Mouse (Mus musculus) hindbrain, postnatal 0 days (tissue): ENCODE measurements at regions not wholly inside any gene's neighbourhood (a gene's known extent, or its start where the extent isn't known, plus 50 kb on each side); places are given as distances from the start of the nearest gene placed in this dataset.

ENCODE experiments used
- ATAC-seq: fragments of 200-750 bp; cut with Nextera tagmentation; 2 replicates; pipeline ENCODE4 v1.8.0; 2017; ENCODE audit warnings: mild to moderate bottlenecking, moderate TSS enrichment, moderate library complexity
- DNase-seq: peaks from one replicate; pipeline ENCODE4 v3.0.0-alpha.2; 2015; ENCODE audit warnings: low spot score
- H3K27ac ChIP-seq: fragments of 300-500 bp; sonication (generic); 2 replicates; pipeline ENCODE4 v1.5.1; 2014; ENCODE audit warnings: mild to moderate bottlenecking
- H3K27me3 ChIP-seq: fragments of 300-500 bp; sonication (generic); 2 replicates; pipeline ENCODE4 v1.6.1; 2014; ENCODE audit warnings: low read length, mixed read lengths; ENCODE audit not compliant: insufficient read depth
- H3K36me3 ChIP-seq: fragments of 300-500 bp; sonication (generic); 2 replicates; pipeline ENCODE4 v1.6.1; 2014; ENCODE audit warnings: low read length, mixed read lengths; ENCODE audit not compliant: insufficient read depth
- H3K4me1 ChIP-seq: fragments of 300-500 bp; sonication (generic); 2 replicates; pipeline ENCODE4 v1.6.1; 2014; ENCODE audit warnings: antibody characterized with exemption, low read length, mixed read lengths; ENCODE audit not compliant: insufficient read depth
- H3K4me2 ChIP-seq: fragments of 300-500 bp; sonication (generic); 2 replicates; pipeline ENCODE4 v1.6.1; 2014; ENCODE audit warnings: low read depth, mild to moderate bottlenecking, low read length, moderate library complexity, mixed read lengths
- H3K4me3 ChIP-seq: fragments of 300-500 bp; sonication (generic); 2 replicates; pipeline ENCODE4 v1.5.1; 2014; ENCODE audit warnings: low read length
- H3K9ac ChIP-seq: fragments of 300-500 bp; sonication (generic); replicated peaks from 2 replicates; pipeline ENCODE4 v1.6.1; 2014; ENCODE audit warnings: mild to moderate bottlenecking, low read length, moderate library complexity, mixed read lengths
- H3K9me3 ChIP-seq: fragments of 300-500 bp; sonication (generic); 2 replicates; pipeline ENCODE4 v1.6.1; 2016; ENCODE audit warnings: low read length, mixed read lengths
- CTCF ChIP-seq: IDR thresholded peaks from 2 replicates; pipeline ENCODE4 v1.5.1; 2016; ENCODE audit warnings: antibody characterized with exemption, control low read depth, low read depth
- WGBS: fragments of 180-500 bp; shearing (Covaris S2); extraction: QIAGEN DNeasy Blood & Tissue Kit; methylation state at CpG from one replicate; pipeline ENCODE4 v1.1.7; 2014; 5-methylcytosine and 5-hydroxymethylcytosine counted together

DNA sequence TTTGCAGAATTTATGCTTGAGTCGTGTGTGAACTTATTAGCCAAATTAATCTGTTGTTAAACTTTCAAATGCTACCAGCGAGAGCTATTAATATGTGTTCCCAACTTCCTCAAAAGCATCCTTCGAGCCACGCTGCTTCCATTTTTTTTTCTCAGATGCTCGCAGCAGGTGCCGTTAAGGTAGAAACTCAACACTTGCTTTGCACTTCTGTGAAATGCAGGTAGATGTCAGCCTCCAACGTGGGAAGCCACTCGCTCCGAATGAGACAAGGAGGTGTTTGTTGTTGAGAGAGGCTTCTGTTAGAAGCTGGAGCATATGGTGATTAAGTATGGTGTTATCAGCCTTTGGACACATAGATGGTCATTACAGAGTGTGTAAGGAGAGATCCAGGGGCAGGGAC lies 433.1 kb upstream of the Adgrl2 start:
- H3K36me3 ChIP-seq: no peaks in the 10 kb centered on the region
- peak; percentile 55 for TF ChIP-seq CTCF
- 57% methylated on average over 9 of the region's 9 CpGs for WGBS
- H3K4me3 ChIP-seq: no peak overlapping the region
- H3K4me2 ChIP-seq: no peak overlapping the region
- no peaks in the 10 kb centered on the region for H3K4me1 ChIP-seq
- H3K27ac ChIP-seq: no peak overlapping the region
- DNase-seq: peak; percentile 60
- H3K9me3 ChIP-seq: no peaks in the 10 kb centered on the region
- H3K9ac ChIP-seq: no peak overlapping the region
- no peaks in the 10 kb centered on the region for H3K27me3 ChIP-seq
- ATAC-seq: no peak

DNA sequence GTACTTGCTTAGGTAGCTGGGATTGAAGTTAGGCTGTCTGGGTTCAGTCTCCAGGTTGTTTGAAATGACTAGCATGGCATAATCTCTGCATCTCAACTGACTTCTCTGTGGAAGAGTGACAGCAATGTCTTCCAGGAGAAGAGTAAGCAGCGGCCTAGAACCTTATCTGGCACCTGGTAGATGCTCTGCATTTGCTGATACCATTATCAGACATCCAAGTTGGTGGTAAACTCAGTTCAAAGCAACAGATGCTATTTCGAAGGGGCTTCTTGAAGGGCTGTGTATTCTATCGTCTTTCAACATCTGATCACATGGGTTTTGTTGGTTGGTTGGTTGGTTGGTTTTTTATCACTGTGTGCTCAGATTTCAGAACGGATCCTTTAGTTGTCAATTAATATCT lies 424.7 kb upstream of the Adgrl2 start:
- 89% methylated on average over 4 of the region's 4 CpGs for WGBS
- TF ChIP-seq CTCF: no peak
- Histone ChIP-seq H3K27me3 (no peaks in the 10 kb centered on the region), H3K4me3 (no peak overlapping the region), H3K4me1 (no peaks in the 10 kb centered on the region), H3K9me3 (no peaks in the 10 kb centered on the region), H3K36me3 (no peaks in the 10 kb centered on the region), H3K4me2 (no peak overlapping the region), H3K27ac (no peak overlapping the region), H3K9ac (no peak overlapping the region)
- DNase-seq (no peak), ATAC-seq (no peak)

DNA sequence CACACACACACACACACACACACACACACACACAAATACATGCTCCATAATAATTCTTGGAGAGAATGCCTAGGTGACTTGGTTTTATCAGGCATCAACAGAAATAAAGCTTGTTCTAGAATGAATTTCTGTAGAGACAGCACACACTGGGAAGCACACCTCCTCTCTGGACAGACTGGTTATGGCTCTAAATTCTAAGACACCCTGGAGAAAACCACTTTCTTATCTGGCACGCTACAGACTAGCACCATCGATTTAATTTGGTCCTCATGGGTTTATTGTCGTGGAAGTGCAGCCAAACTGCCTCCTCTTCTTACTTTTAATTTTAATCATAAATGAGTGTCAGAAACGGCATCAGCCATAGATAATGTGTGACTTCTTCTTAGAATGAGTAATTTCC lies 422.8 kb upstream of the Adgrl2 start:
- Histone ChIP-seq H3K9ac (no peak overlapping the region), H3K4me3 (no peak overlapping the region), H3K9me3 (no peaks in the 10 kb centered on the region), H3K36me3 (no peaks in the 10 kb centered on the region), H3K27me3 (no peaks in the 10 kb centered on the region), H3K27ac (no peak overlapping the region), H3K4me1 (no peaks in the 10 kb centered on the region), H3K4me2 (no peak overlapping the region)
- DNase-seq (no peak), ATAC-seq (no peak)
- WGBS: 75% methylated on average over 4 of the region's 4 CpGs
- no peak for TF ChIP-seq CTCF

DNA sequence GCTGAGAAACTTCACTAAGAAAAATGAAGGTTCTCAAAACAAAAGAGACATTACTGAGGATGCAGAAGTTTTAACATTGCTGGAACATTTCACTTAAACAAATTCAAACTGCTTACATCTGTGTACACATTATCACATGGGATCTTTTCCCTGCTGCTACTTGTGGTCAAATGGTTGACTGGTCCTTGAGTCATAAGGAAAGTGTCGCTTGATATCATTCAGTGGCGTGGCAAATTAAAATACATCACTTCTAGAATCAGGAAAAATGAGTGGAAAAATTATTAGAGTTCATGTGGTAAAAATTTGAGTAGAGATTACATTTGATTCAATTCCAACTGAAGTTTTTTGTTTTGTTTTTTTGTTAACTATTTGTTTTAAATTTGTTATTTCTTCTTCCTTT lies 420.2 kb upstream of the Adgrl2 start:
- no peak for ATAC-seq
- DNase-seq: no peak
- Histone ChIP-seq H3K27me3 (no peaks in the 10 kb centered on the region), H3K9ac (no peak overlapping the region), H3K27ac (no peak overlapping the region), H3K4me1 (no peaks in the 10 kb centered on the region), H3K4me2 (no peak overlapping the region), H3K36me3 (no peaks in the 10 kb centered on the region), H3K4me3 (no peak overlapping the region), H3K9me3 (no peaks in the 10 kb centered on the region)
- 97% methylated on average over 2 of the region's 2 CpGs for WGBS
- no peak for TF ChIP-seq CTCF

DNA sequence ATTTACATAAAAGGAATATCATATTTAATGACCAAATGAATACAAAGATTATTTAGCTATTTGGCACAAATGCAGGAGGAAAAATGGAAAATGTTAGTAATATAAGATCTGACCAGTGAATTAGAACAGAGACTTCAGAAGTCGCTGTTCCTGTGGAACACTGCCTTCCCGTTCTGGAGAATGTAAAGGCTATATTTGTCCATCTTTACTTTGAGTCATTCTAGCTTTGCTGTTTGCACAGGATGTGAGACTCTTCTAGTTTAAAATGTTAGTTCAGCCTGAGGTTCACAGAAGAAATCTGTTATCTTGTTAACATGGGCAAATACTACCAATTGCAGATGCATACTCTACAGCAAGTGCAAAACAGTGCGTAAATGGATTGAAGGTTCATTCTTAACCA lies 418.5 kb upstream of the Adgrl2 start:
- Histone ChIP-seq H3K4me1 (no peaks in the 10 kb centered on the region), H3K4me3 (no peak overlapping the region), H3K9ac (no peak overlapping the region), H3K9me3 (no peaks in the 10 kb centered on the region), H3K27me3 (no peaks in the 10 kb centered on the region), H3K27ac (no peak overlapping the region), H3K4me2 (no peak overlapping the region), H3K36me3 (no peaks in the 10 kb centered on the region)
- WGBS: 91% methylated on average over 3 of the region's 3 CpGs
- no peak for TF ChIP-seq CTCF
- no peak for DNase-seq
- ATAC-seq: no peak

DNA sequence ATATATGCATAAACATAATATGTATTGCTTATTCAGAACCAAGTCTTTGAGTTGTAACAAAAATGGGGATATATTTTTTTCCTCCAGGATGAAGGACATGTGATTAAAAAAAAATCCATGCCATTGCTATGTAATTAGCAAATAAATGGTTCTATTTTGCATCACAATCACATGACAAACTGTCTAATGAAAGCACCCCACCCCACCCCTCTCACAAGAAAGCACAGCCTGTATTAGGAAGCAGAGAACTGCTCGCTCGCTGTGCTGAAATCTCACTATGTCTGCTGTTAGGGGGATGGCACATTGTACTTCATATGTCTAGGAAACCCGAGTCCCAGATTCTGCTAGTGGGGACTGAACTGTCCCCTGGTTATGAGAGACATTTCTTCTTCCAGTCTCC lies 415.5 kb upstream of the Adgrl2 start:
- Histone ChIP-seq H3K27me3 (no peaks in the 10 kb centered on the region), H3K9me3 (no peaks in the 10 kb centered on the region), H3K27ac (no peak overlapping the region), H3K9ac (no peak overlapping the region), H3K4me2 (no peak overlapping the region), H3K4me3 (no peak overlapping the region), H3K4me1 (no peaks in the 10 kb centered on the region), H3K36me3 (no peaks in the 10 kb centered on the region)
- TF ChIP-seq CTCF: no peak
- ATAC-seq: no peak
- DNase-seq: no peak
- 43% methylated on average over 3 of the region's 3 CpGs for WGBS

DNA sequence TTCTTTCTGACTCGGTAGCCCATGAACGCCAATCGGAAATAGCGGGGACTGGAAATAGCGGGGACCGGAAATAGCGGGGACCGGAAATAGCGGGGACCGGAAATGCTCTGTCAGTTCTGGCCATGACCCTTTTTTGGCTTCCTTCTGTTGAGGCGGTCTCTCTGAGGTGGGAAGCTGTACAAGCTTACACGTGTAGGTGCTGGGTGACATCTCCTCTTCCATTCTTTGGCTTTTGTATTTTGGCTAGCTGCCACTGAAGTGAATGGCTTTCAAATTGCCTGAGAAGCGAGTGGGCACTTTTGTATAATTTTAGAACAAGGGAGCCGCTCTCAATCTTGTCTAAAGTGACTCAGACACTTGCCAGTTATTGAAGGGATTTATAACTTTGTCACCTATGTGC lies 414.3 kb upstream of the Adgrl2 start:
- Histone ChIP-seq H3K4me2 (no peak overlapping the region), H3K4me3 (no peak overlapping the region), H3K27ac (no peak overlapping the region), H3K4me1 (no peaks in the 10 kb centered on the region), H3K9ac (no peak overlapping the region), H3K9me3 (no peaks in the 10 kb centered on the region), H3K27me3 (no peaks in the 10 kb centered on the region), H3K36me3 (no peaks in the 10 kb centered on the region)
- TF ChIP-seq CTCF: no peak
- WGBS: 88% methylated on average over 14 of the region's 14 CpGs
- ATAC-seq (no peak), DNase-seq (no peak)
